Mouse (Mus musculus): Measurements from ENCODE around the gene Sec22b.

- TF ChIP-seq POLR2A (IDR thresholded peaks at IDR 0.05; ENCODE audit: borderline replicate concordance, extremely low read depth, low read depth, low read length) (no peak), CTCF (IDR thresholded peaks at IDR 0.05; ENCODE audit: insufficient read depth, low read length) (no peak)
Observed at GRCm38 (mm10) chr3:97909737-97910136, 8.7 kb downstream of the Sec22b start.

Data from lung, adult 2 months (tissue).